Mouse (Mus musculus): ENCODE measurements at regions not wholly inside any gene's neighbourhood (a gene's known extent, or its start where the extent isn't known, plus 50 kb on each side); places are given as distances from the start of the nearest gene placed in this dataset.

GRCm38 (mm10) chr7:136427164-136427563, 467.2 kb upstream of the Mgmt start:
- no peaks in the 10 kb centered on the region for H3K36me3 ChIP-seq (ENCODE audit: control insufficient read depth in 1 of 2, insufficient read depth in 2 of 2, low read length in 2 of 2)
- DNase-seq (ENCODE audit: low read depth, low spot score), result no peak
- no peak overlapping the region for H3K4me3 ChIP-seq (ENCODE audit: control insufficient read depth in 1 of 2, insufficient read depth in 1 of 2, low read depth in 2 of 2, low read length in 2 of 2)
- H3K79me2 ChIP-seq (ENCODE audit: control insufficient read depth, insufficient read depth, low read length, poor library complexity), result no peaks in the 10 kb centered on the region
- no peaks in the 10 kb centered on the region for H3K27me3 ChIP-seq (ENCODE audit: control insufficient read depth in 1 of 2, insufficient read depth in 2 of 2, low read length in 2 of 2)
- H3K9ac ChIP-seq (ENCODE audit: control insufficient read depth, low read depth, low read length, poor library complexity, severe bottlenecking), result no peak overlapping the region
- TF ChIP-seq SIN3A (IDR thresholded peaks at IDR 0.05; ENCODE audit: low read length) (no peak), UBTF (IDR thresholded peaks at IDR 0.05; ENCODE audit: borderline replicate concordance, insufficient read depth, low read depth, low read length) (no peak), EP300 (IDR thresholded peaks at IDR 0.05; ENCODE audit: low read depth in 1 of 2, low read length in 2 of 2) (no peak), ZMIZ1 (IDR thresholded peaks at IDR 0.05; ENCODE audit: low read depth, low read length) (no peak), GABPA (IDR thresholded peaks at IDR 0.05; ENCODE audit: low read depth, low read length) (no peak), RCOR1 (IDR thresholded peaks at IDR 0.05; ENCODE audit: low read depth, low read length) (no peak), MAZ (IDR thresholded peaks at IDR 0.05; ENCODE audit: low read depth, low read length) (no peak)
- H3K9me3 ChIP-seq (replicated peaks; ENCODE audit: insufficient read depth, low read length), result no peaks in the 10 kb centered on the region
- H3K4me1 ChIP-seq (ENCODE audit: control insufficient read depth in 1 of 2, insufficient read depth in 2 of 2, low read length in 2 of 2), result no peaks in the 10 kb centered on the region
- H3K27ac ChIP-seq (ENCODE audit: control insufficient read depth, low read depth, low read length), result no peak overlapping the region

- H3K36me3 ChIP-seq (ENCODE audit: control insufficient read depth in 1 of 2, insufficient read depth in 2 of 2, low read length in 2 of 2), result no peaks in the 10 kb centered on the region
- no peak overlapping the region for H3K9ac ChIP-seq (ENCODE audit: control insufficient read depth, low read depth, low read length, poor library complexity, severe bottlenecking)
- H3K9me3 ChIP-seq (replicated peaks; ENCODE audit: insufficient read depth, low read length), result no peaks in the 10 kb centered on the region
- no peak for DNase-seq (ENCODE audit: low read depth, low spot score)
- no peak overlapping the region for H3K27ac ChIP-seq (ENCODE audit: control insufficient read depth, low read depth, low read length)
- H3K27me3 ChIP-seq (ENCODE audit: control insufficient read depth in 1 of 2, insufficient read depth in 2 of 2, low read length in 2 of 2), result no peaks in the 10 kb centered on the region
- no peaks in the 10 kb centered on the region for H3K79me2 ChIP-seq (ENCODE audit: control insufficient read depth, insufficient read depth, low read length, poor library complexity)
- no peaks in the 10 kb centered on the region for H3K4me1 ChIP-seq (ENCODE audit: control insufficient read depth in 1 of 2, insufficient read depth in 2 of 2, low read length in 2 of 2)
- no peak for TF ChIP-seq CHD1 (IDR thresholded peaks at IDR 0.05; ENCODE audit: low read depth, low read length)
- TF ChIP-seq POLR2AphosphoS5 (IDR thresholded peaks at IDR 0.05; ENCODE audit: borderline replicate concordance, low read depth, low read length), result no peak
- no peak overlapping the region for H3K4me3 ChIP-seq (ENCODE audit: control insufficient read depth in 1 of 2, insufficient read depth in 1 of 2, low read depth in 2 of 2, low read length in 2 of 2)
Observed at GRCm38 (mm10) chr7:136430085-136431011, 464.1 kb upstream of the Mgmt start.

GRCm38 (mm10) chr7:136433699-136434098, 460.7 kb upstream of the Mgmt start:
- TF ChIP-seq MYC (IDR thresholded peaks at IDR 0.05; ENCODE audit: low read depth, low read length) (no peak), SIN3A (IDR thresholded peaks at IDR 0.05; ENCODE audit: low read length) (no peak), UBTF (IDR thresholded peaks at IDR 0.05; ENCODE audit: borderline replicate concordance, insufficient read depth, low read depth, low read length) (no peak)
- Histone ChIP-seq H3K4me3 (ENCODE audit: control insufficient read depth in 1 of 2, insufficient read depth in 1 of 2, low read depth in 2 of 2, low read length in 2 of 2) (no peak overlapping the region), H3K36me3 (ENCODE audit: control insufficient read depth in 1 of 2, insufficient read depth in 2 of 2, low read length in 2 of 2) (no peaks in the 10 kb centered on the region), H3K9me3 (replicated peaks; ENCODE audit: insufficient read depth, low read length) (no peaks in the 10 kb centered on the region), H3K4me1 (ENCODE audit: control insufficient read depth in 1 of 2, insufficient read depth in 2 of 2, low read length in 2 of 2) (no peaks in the 10 kb centered on the region), H3K27me3 (ENCODE audit: control insufficient read depth in 1 of 2, insufficient read depth in 2 of 2, low read length in 2 of 2) (no peaks in the 10 kb centered on the region), H3K9ac (ENCODE audit: control insufficient read depth, low read depth, low read length, poor library complexity, severe bottlenecking) (no peak overlapping the region), H3K79me2 (ENCODE audit: control insufficient read depth, insufficient read depth, low read length, poor library complexity) (no peaks in the 10 kb centered on the region), H3K27ac (ENCODE audit: control insufficient read depth, low read depth, low read length) (no peak overlapping the region)
- no peak for DNase-seq (ENCODE audit: low read depth, low spot score)

Measured in MEL (cell line).